Mouse (Mus musculus): ENCODE data around the gene Nabp1. TPM values are rescaled to one million over a fixed set of nuclear protein-coding genes. Genes with fewer than 3 reads are reported as not detected.

The Nabp1 gene
- total and polyA plus RNA-seq, 3 experiments: 5.4 to 10.0 TPM; not detected in 1

GRCm38 (mm10) chr1:51479691-51480090, 1.5 kb upstream of the Nabp1 start:
- TF ChIP-seq RAD21 (IDR thresholded peaks at IDR 0.05; ENCODE audit: low read depth, low read length): no peak
- Histone ChIP-seq H3K27ac (ENCODE audit: control insufficient read depth, low read depth, low read length) (no peak overlapping the region), H3K4me3 (ENCODE audit: control insufficient read depth in 1 of 2, insufficient read depth in 1 of 2, low read depth in 2 of 2, low read length in 2 of 2) (no peak overlapping the region; a peak in 1 of 4 replicates), H3K4me1 (ENCODE audit: control insufficient read depth in 1 of 2, insufficient read depth in 2 of 2, low read length in 2 of 2) (peaks cover 6 to 14% of the 10 kb centered on the region in 2 experiments), H3K9ac (ENCODE audit: control insufficient read depth, low read depth, low read length, poor library complexity, severe bottlenecking) (0 out of 2 replicates have a peak overlapping the region, but pooled peaks have one; percentile 14), H3K79me2 (ENCODE audit: control insufficient read depth, insufficient read depth, low read length, poor library complexity) (peaks cover 4% of the 10 kb centered on the region; the same call in 1 of the 2 replicates), H3K9me3 (replicated peaks; ENCODE audit: insufficient read depth, low read length) (no peaks in the 10 kb centered on the region), H3K36me3 (ENCODE audit: control insufficient read depth in 1 of 2, insufficient read depth in 2 of 2, low read length in 2 of 2) (peaks cover 0 to 25% of the 10 kb centered on the region in 2 experiments; a peak in 2 of 4 replicates), H3K27me3 (ENCODE audit: control insufficient read depth in 1 of 2, insufficient read depth in 2 of 2, low read length in 2 of 2) (no peaks in the 10 kb centered on the region)
- no peak for DNase-seq (ENCODE audit: low read depth, low spot score)

- DNase-seq (ENCODE audit: low read depth, low spot score): no peak
- H3K9ac ChIP-seq (ENCODE audit: control insufficient read depth, low read depth, low read length, poor library complexity, severe bottlenecking): peak overlapping the region; percentile 93
- no peaks in the 10 kb centered on the region for H3K27me3 ChIP-seq (ENCODE audit: control insufficient read depth in 1 of 2, insufficient read depth in 2 of 2, low read length in 2 of 2)
- peaks cover 0 to 25% of the 10 kb centered on the region in 2 experiments; a peak in 2 of 4 replicates for H3K36me3 ChIP-seq (ENCODE audit: control insufficient read depth in 1 of 2, insufficient read depth in 2 of 2, low read length in 2 of 2)
- H3K4me1 ChIP-seq (ENCODE audit: control insufficient read depth in 1 of 2, insufficient read depth in 2 of 2, low read length in 2 of 2): peaks cover 6 to 14% of the 10 kb centered on the region in 2 experiments
- TF ChIP-seq MAZ (IDR thresholded peaks at IDR 0.05; ENCODE audit: low read depth, low read length) (no peak), ZC3H11A (IDR thresholded peaks at IDR 0.05; ENCODE audit: low read depth, low read length) (no peak), CHD1 (IDR thresholded peaks at IDR 0.05; ENCODE audit: low read depth, low read length) (no peak), NRF1 (IDR thresholded peaks at IDR 0.05; ENCODE audit: insufficient read depth, low read depth, low read length, poor library complexity, severe bottlenecking) (no peak), ZKSCAN1 (IDR thresholded peaks at IDR 0.05; ENCODE audit: low read depth, low read length) (no peak), ETS1 (IDR thresholded peaks at IDR 0.05; ENCODE audit: low read depth, low read length) (no peak), GABPA (IDR thresholded peaks at IDR 0.05; ENCODE audit: low read depth, low read length) (no peak), HCFC1 (IDR thresholded peaks at IDR 0.05; ENCODE audit: low read depth, low read length) (no peak), CHD2 (IDR thresholded peaks at IDR 0.05; ENCODE audit: low read length) (no peak), ELF1 (IDR thresholded peaks at IDR 0.05; ENCODE audit: low read depth, low read length) (no peak), MXI1 (IDR thresholded peaks at IDR 0.05; ENCODE audit: low read depth, low read length) (no peak), POLR2AphosphoS5 (IDR thresholded peaks at IDR 0.05; ENCODE audit: borderline replicate concordance, low read depth, low read length) (no peak), NELFE (IDR thresholded peaks at IDR 0.05; ENCODE audit: low read depth, low read length) (no peak), MEF2A (IDR thresholded peaks at IDR 0.05; ENCODE audit: extremely low read depth, insufficient replicate concordance, low read depth, low read length, poor library complexity, severe bottlenecking) (no peak), ZNF384 (IDR thresholded peaks at IDR 0.05; ENCODE audit: low read depth, low read length) (no peak), MAX (IDR thresholded peaks at IDR 0.05; ENCODE audit: low read length) (no peak), MYB (IDR thresholded peaks at IDR 0.05; ENCODE audit: low read depth, low read length) (no peak), BHLHE40 (IDR thresholded peaks at IDR 0.05; ENCODE audit: borderline replicate concordance, low read depth, low read length) (no peak), MAFK (IDR thresholded peaks at IDR 0.05; ENCODE audit: borderline replicate concordance, low read depth, low read length) (no peak)
- H3K9me3 ChIP-seq (replicated peaks; ENCODE audit: insufficient read depth, low read length): no peaks in the 10 kb centered on the region
- H3K27ac ChIP-seq (ENCODE audit: control insufficient read depth, low read depth, low read length): peak overlapping the region; percentile 79; the same call in 1 of the 2 replicates
- H3K79me2 ChIP-seq (ENCODE audit: control insufficient read depth, insufficient read depth, low read length, poor library complexity): peaks cover 4% of the 10 kb centered on the region; the same call in 1 of the 2 replicates
- peak overlapping the region; percentile 69 to 92 for H3K4me3 ChIP-seq (ENCODE audit: control insufficient read depth in 1 of 2, insufficient read depth in 1 of 2, low read depth in 2 of 2, low read length in 2 of 2)
Observed at GRCm38 (mm10) chr1:51479027-51479329, 753 bp upstream of the Nabp1 start.

Data from MEL (cell line).